In genomic region chr2:125774846-125775245, GRCm38 (mm10) we compare ENCODE assay signal across 14 mouse cellular contexts.
"Had no signal": no experiment of that assay in that cellular context is flagged by ENCODE, and none has a peak within 500 bp of the region (broad histone marks: within the 10 kb centered on the region; RNA-seq: fewer than 3 reads in every experiment).

No protein-coding gene starts in this region.

- H3K4me2 ChIP-seq: liver, embryonic 15.5 days; midbrain, embryonic 11.5 days had no signal

- H3K9me3 ChIP-seq: liver, embryonic 15.5 days; megakaryocyte, embryonic 14.5 days had no signal

- H3K9ac ChIP-seq: liver, embryonic 15.5 days had no signal

- DNase-seq: kidney, adult 18-20 months; kidney, adult 9 months; kidney, postnatal 25 days; layer of hippocampus, adult 9-11 months; lung, adult 18-20 months; lung, postnatal 14 days; lung, postnatal 4 days; midbrain, embryonic 14.5 days; thymus, adult 18-20 months; thymus, postnatal 4 days had no signal

- H3K4me3 ChIP-seq: layer of hippocampus, adult 2 months; liver, embryonic 15.5 days; megakaryocyte, embryonic 14.5 days had no signal

- H3K27me3 ChIP-seq: liver, embryonic 15.5 days; megakaryocyte, embryonic 14.5 days had no signal

- H3K27ac ChIP-seq: layer of hippocampus, adult 2 months; liver, embryonic 15.5 days had no signal
